Mouse (Mus musculus): Measurements from ENCODE around the gene Ilf3.
"Not testable (repeated sequence)": the region's sequence is repeated elsewhere in the genome, so short reads cannot be mapped to it uniquely, and the experiment has no call there.

The Ilf3 gene

GRCm38 (mm10) chr9:21367357-21368111, at the start of gene Ilf3:
TSS of gene Ilf3 (plus strand) at chr9:21367871.
- peak; percentile 100 for DNase-seq (ENCODE audit: inconsistent age in 2 of 2, low spot score in 1 of 2)

- no peak for DNase-seq (ENCODE audit: inconsistent age in 2 of 2, low spot score in 1 of 2)
Observed at GRCm38 (mm10) chr9:21318792-21319191, 48.9 kb upstream of the Ilf3 start.

GRCm38 (mm10) chr9:21319503-21319902, 48.2 kb upstream of the Ilf3 start:
- DNase-seq (ENCODE audit: inconsistent age in 2 of 2, low spot score in 1 of 2): no peak

GRCm38 (mm10) chr9:21320280-21320618, 47.4 kb upstream of the Ilf3 start:
- no peak for DNase-seq (ENCODE audit: inconsistent age in 2 of 2, low spot score in 1 of 2)

- DNase-seq (ENCODE audit: inconsistent age in 2 of 2, low spot score in 1 of 2): peak; percentile 92 to 96
Observed at GRCm38 (mm10) chr9:21320619-21321512, 46.8 kb upstream of the Ilf3 start, which contains the start of gene Slc44a2. TSS of gene Slc44a2 (plus strand) at chr9:21320698.

GRCm38 (mm10) chr9:21321513-21321835, 46.2 kb upstream of the Ilf3 start:
- DNase-seq (ENCODE audit: inconsistent age in 2 of 2, low spot score in 1 of 2): peak; percentile 52 to 65

- DNase-seq (ENCODE audit: inconsistent age in 2 of 2, low spot score in 1 of 2): no peak
Observed at GRCm38 (mm10) chr9:21322211-21322916, 45.3 kb upstream of the Ilf3 start.

- DNase-seq (ENCODE audit: inconsistent age in 2 of 2, low spot score in 1 of 2): not testable (repeated sequence)
Observed at GRCm38 (mm10) chr9:21322917-21323297, 44.8 kb upstream of the Ilf3 start.

GRCm38 (mm10) chr9:21324269-21324668, 43.4 kb upstream of the Ilf3 start:
- DNase-seq (ENCODE audit: inconsistent age in 2 of 2, low spot score in 1 of 2): peak; percentile 36 to 46

- no peak for DNase-seq (ENCODE audit: inconsistent age in 2 of 2, low spot score in 1 of 2)
Observed at GRCm38 (mm10) chr9:21327569-21327968, 40.1 kb upstream of the Ilf3 start.

GRCm38 (mm10) chr9:21328041-21328440, 39.6 kb upstream of the Ilf3 start:
- DNase-seq (ENCODE audit: inconsistent age in 2 of 2, low spot score in 1 of 2): no peak

GRCm38 (mm10) chr9:21329041-21329440, 38.6 kb upstream of the Ilf3 start:
- DNase-seq (ENCODE audit: inconsistent age in 2 of 2, low spot score in 1 of 2): peak; percentile 55 to 64

- peak; percentile 72 to 73 for DNase-seq (ENCODE audit: inconsistent age in 2 of 2, low spot score in 1 of 2)
Observed at GRCm38 (mm10) chr9:21329699-21330289, 37.9 kb upstream of the Ilf3 start.

- DNase-seq (ENCODE audit: inconsistent age in 2 of 2, low spot score in 1 of 2): no peak
Observed at GRCm38 (mm10) chr9:21331365-21332140, 36.1 kb upstream of the Ilf3 start.

- no peak for DNase-seq (ENCODE audit: inconsistent age in 2 of 2, low spot score in 1 of 2)
Observed at GRCm38 (mm10) chr9:21332161-21333061, 35.3 kb upstream of the Ilf3 start.

GRCm38 (mm10) chr9:21333523-21333922, 34.1 kb upstream of the Ilf3 start:
- no peak for DNase-seq (ENCODE audit: inconsistent age in 2 of 2, low spot score in 1 of 2)

GRCm38 (mm10) chr9:21334747-21335146, 32.9 kb upstream of the Ilf3 start:
- DNase-seq (ENCODE audit: inconsistent age in 2 of 2, low spot score in 1 of 2): no peak

GRCm38 (mm10) chr9:21335391-21335790, 32.3 kb upstream of the Ilf3 start:
- DNase-seq (ENCODE audit: inconsistent age in 2 of 2, low spot score in 1 of 2): no peak

GRCm38 (mm10) chr9:21336491-21336890, 31.2 kb upstream of the Ilf3 start:
- DNase-seq (ENCODE audit: inconsistent age in 2 of 2, low spot score in 1 of 2): no peak

All from adrenal gland, adult (tissue).